28 mouse cellular contexts compared by ENCODE assay signal in genomic region chr10:42139749-42140148, GRCm38 (mm10).
A peak's percentile ranks its signal among the peaks of the same experiment; 100 is the strongest.
DNase-seq lines count a peak whose midpoint lies in the region; ATAC-seq and TF ChIP-seq lines count a peak whose summit lies in the region.
"Had no signal": no experiment of that assay in that cellular context is flagged by ENCODE, and none has a peak within 500 bp of the region (broad histone marks: within the 10 kb centered on the region; RNA-seq: fewer than 3 reads in every experiment).

No protein-coding gene starts in this region.

- H3K4me2 ChIP-seq in lung, embryonic 16.5 days (ENCODE audit: low read depth, low read length): no peak overlapping the region
- H3K4me2 ChIP-seq in stomach, embryonic 15.5 days: no peak overlapping the region
- H3K4me2 ChIP-seq in stomach, postnatal 0 days (replicated peaks; ENCODE audit: low read depth): no peak overlapping the region
- H3K4me2 ChIP-seq: embryonic facial prominence, embryonic 13.5 days; forebrain, embryonic 12.5 days; forebrain, embryonic 15.5 days; heart, embryonic 12.5 days; heart, embryonic 15.5 days; hindbrain, embryonic 13.5 days had no signal

- WGBS in lung, embryonic 16.5 days: 43% methylated on average over 1 of the region's 1 CpGs
- WGBS in lung, adult 2 months: 61% methylated on average over 1 of the region's 1 CpGs
- WGBS in stomach, embryonic 15.5 days: 66% methylated on average over 1 of the region's 1 CpGs
- 55% methylated on average over 1 of the region's 1 CpGs for WGBS in stomach, postnatal 0 days

- peaks cover 27% of the 10 kb centered on the region for H3K4me1 ChIP-seq in lung, embryonic 16.5 days (replicated peaks; ENCODE audit: control insufficient read depth, insufficient read depth, low read length)
- H3K4me1 ChIP-seq in lung, adult 2 months (ENCODE audit: control insufficient read depth, insufficient read depth, low read length): peaks cover 2% of the 10 kb centered on the region; the same call in 1 of the 2 replicates
- 0 out of 2 replicates have a peak, but pooled peaks cover 3% of the 10 kb centered on the region for H3K4me1 ChIP-seq in stomach, embryonic 15.5 days
- no peaks in the 10 kb centered on the region for H3K4me1 ChIP-seq in stomach, postnatal 0 days (replicated peaks; ENCODE audit: control insufficient read depth, insufficient read depth)
- H3K4me1 ChIP-seq: embryonic facial prominence, embryonic 13.5 days; forebrain, embryonic 12.5 days; forebrain, embryonic 15.5 days; heart, embryonic 12.5 days; heart, embryonic 15.5 days; hindbrain, embryonic 13.5 days had no signal

- peak; percentile 49; the same call in 1 of the 2 replicates for ATAC-seq in lung, embryonic 16.5 days (ENCODE audit: low read depth)
- peak; percentile 27; the same call in 1 of the 2 replicates for ATAC-seq in stomach, embryonic 15.5 days (ENCODE audit: insufficient read depth, low FRiP score, low read depth)
- ATAC-seq in stomach, postnatal 0 days (ENCODE audit: low FRiP score, low TSS enrichment): no peak
- ATAC-seq: activated CD4-positive, CD25-positive, alpha-beta regulatory T cell, adult 4 months; CD4-positive, CD25-positive, alpha-beta regulatory T cell, adult 4 months; forebrain, embryonic 15.5 days had no signal

- H3K9me3 ChIP-seq in lung, embryonic 16.5 days (ENCODE audit: control insufficient read depth, low read length): peaks cover 2% of the 10 kb centered on the region; the same call in 1 of the 2 replicates
- no peaks in the 10 kb centered on the region for H3K9me3 ChIP-seq in stomach, embryonic 15.5 days
- H3K9me3 ChIP-seq in stomach, postnatal 0 days (ENCODE audit: control insufficient read depth, low read length): no peaks in the 10 kb centered on the region
- H3K9me3 ChIP-seq: embryonic facial prominence, embryonic 13.5 days; forebrain, embryonic 12.5 days; forebrain, embryonic 15.5 days; heart, embryonic 15.5 days had no signal

- no peak for DNase-seq in lung, adult 2 months
- DNase-seq in stomach, postnatal 0 days (ENCODE audit: low spot score): no peak
- DNase-seq in yolk sac, embryonic 10.5 days (ENCODE audit: low spot score): peak; percentile 32
- no peak for DNase-seq in Muller cell, postnatal 12 days (ENCODE audit: inconsistent ontology term)
- DNase-seq: adrenal gland, adult 8-10 months; adrenal gland, postnatal 25 days; cerebellum, adult 11-12 months; cerebellum, adult 8-10 months; cerebellum, postnatal 10 days; cerebellum, postnatal 36 days; embryo, embryonic 11 days; gastrocnemius, postnatal 25 days; heart, adult 18-20 months; heart, postnatal 10 days; heart, postnatal 36 days had no signal

- peak overlapping the region; percentile 17; the same call in 1 of the 2 replicates for H3K27ac ChIP-seq in lung, embryonic 16.5 days (ENCODE audit: low read length)
- no peak overlapping the region for H3K27ac ChIP-seq in stomach, embryonic 15.5 days
- H3K27ac ChIP-seq in stomach, postnatal 0 days (replicated peaks): no peak overlapping the region
- H3K27ac ChIP-seq: embryonic facial prominence, embryonic 10.5 days; embryonic facial prominence, embryonic 13.5 days; forebrain, embryonic 12.5 days; forebrain, embryonic 15.5 days; heart, embryonic 15.5 days; hindbrain, embryonic 10.5 days; hindbrain, embryonic 13.5 days had no signal

- H3K36me3 ChIP-seq in lung, embryonic 16.5 days (ENCODE audit: control insufficient read depth, insufficient read depth, low read length): no peaks in the 10 kb centered on the region
- H3K36me3 ChIP-seq in stomach, embryonic 15.5 days: no peaks in the 10 kb centered on the region
- H3K36me3 ChIP-seq in stomach, postnatal 0 days (ENCODE audit: control insufficient read depth, insufficient read depth, low read length): no peaks in the 10 kb centered on the region
- H3K36me3 ChIP-seq: embryonic facial prominence, embryonic 10.5 days; embryonic facial prominence, embryonic 13.5 days; forebrain, embryonic 12.5 days; forebrain, embryonic 15.5 days; heart, embryonic 12.5 days; heart, embryonic 15.5 days; hindbrain, embryonic 10.5 days; hindbrain, embryonic 13.5 days had no signal

- no peak for TF ChIP-seq CTCF in lung, adult 2 months (IDR thresholded peaks at IDR 0.05; ENCODE audit: insufficient read depth, low read length)
- no peak for TF ChIP-seq CTCF in stomach, postnatal 0 days (IDR thresholded peaks at IDR 0.05; ENCODE audit: low read depth)

- no peak for TF ChIP-seq EP300 in stomach, postnatal 0 days (optimal IDR thresholded peaks at IDR 0.05)

- H3K27me3 ChIP-seq in lung, embryonic 16.5 days (ENCODE audit: control insufficient read depth, insufficient read depth, low read depth, low read length): no peaks in the 10 kb centered on the region
- no peaks in the 10 kb centered on the region for H3K27me3 ChIP-seq in stomach, embryonic 15.5 days (replicated peaks)
- no peaks in the 10 kb centered on the region for H3K27me3 ChIP-seq in stomach, postnatal 0 days (ENCODE audit: control insufficient read depth, insufficient read depth, low read length)
- H3K27me3 ChIP-seq: embryonic facial prominence, embryonic 13.5 days; forebrain, embryonic 12.5 days; forebrain, embryonic 15.5 days; heart, embryonic 12.5 days; heart, embryonic 15.5 days; hindbrain, embryonic 13.5 days had no signal

- no peak overlapping the region for H3K4me3 ChIP-seq in lung, embryonic 16.5 days (ENCODE audit: low read length)
- no peak overlapping the region for H3K4me3 ChIP-seq in lung, adult 2 months (replicated peaks; ENCODE audit: extremely low read depth, low read depth, low read length)
- H3K4me3 ChIP-seq in stomach, embryonic 15.5 days (replicated peaks): no peak overlapping the region
- no peak overlapping the region for H3K4me3 ChIP-seq in stomach, postnatal 0 days (ENCODE audit: low read depth, low read length)
- H3K4me3 ChIP-seq: embryonic facial prominence, embryonic 10.5 days; embryonic facial prominence, embryonic 13.5 days; erythroblast, embryonic 14.5 days; forebrain, embryonic 12.5 days; forebrain, embryonic 15.5 days; heart, embryonic 12.5 days; heart, embryonic 15.5 days; hindbrain, embryonic 10.5 days; hindbrain, embryonic 13.5 days had no signal

- H3K9ac ChIP-seq in lung, embryonic 16.5 days (ENCODE audit: low read length): no peak overlapping the region
- no peak overlapping the region for H3K9ac ChIP-seq in stomach, embryonic 15.5 days
- H3K9ac ChIP-seq in stomach, postnatal 0 days (ENCODE audit: low read length): no peak overlapping the region
- H3K9ac ChIP-seq: embryonic facial prominence, embryonic 13.5 days; forebrain, embryonic 12.5 days; forebrain, embryonic 15.5 days; heart, embryonic 12.5 days; heart, embryonic 15.5 days; hindbrain, embryonic 13.5 days had no signal

- no peak for TF ChIP-seq POLR2A in lung, adult 2 months (IDR thresholded peaks at IDR 0.05; ENCODE audit: borderline replicate concordance, extremely low read depth, low read depth, low read length)
